Mouse (Mus musculus) midbrain, embryonic 15.5 days (tissue): Measurements from ENCODE around the gene Celf1. TPM values are rescaled to one million over a fixed set of nuclear protein-coding genes. Genes with fewer than 3 reads are reported as not detected.
"Not testable (repeated sequence)": the region's sequence is repeated elsewhere in the genome, so short reads cannot be mapped to it uniquely, and the experiment has no call there.

Source experiments
- ATAC-seq: fragments of 200-750 bp; cut with Nextera tagmentation; replicated peaks from 2 replicates; pipeline ENCODE4 v1.8.0; 2017; ENCODE audit warnings: moderate TSS enrichment
- H3K27ac ChIP-seq: fragments of 300-500 bp; sonication (generic); 2 replicates; pipeline ENCODE4 v1.5.1; 2015; ENCODE audit warnings: mild to moderate bottlenecking, inconsistent platforms
- H3K27me3 ChIP-seq: fragments of 300-500 bp; sonication (generic); replicated peaks from 2 replicates; pipeline ENCODE4 v1.6.1; 2015; ENCODE audit warnings: inconsistent platforms
- H3K36me3 ChIP-seq: fragments of 300-500 bp; sonication (generic); replicated peaks from 2 replicates; pipeline ENCODE4 v1.6.1; 2015; ENCODE audit warnings: inconsistent platforms
- H3K4me1 ChIP-seq: fragments of 300-500 bp; sonication (generic); 2 replicates; pipeline ENCODE4 v1.6.1; 2015; ENCODE audit warnings: inconsistent platforms
- H3K4me2 ChIP-seq: fragments of 300-500 bp; sonication (generic); 2 replicates; pipeline ENCODE4 v1.6.1; 2015; ENCODE audit warnings: inconsistent platforms, mild to moderate bottlenecking, moderate library complexity
- H3K4me3 ChIP-seq: fragments of 300-500 bp; sonication (generic); 2 replicates; pipeline ENCODE4 v1.5.1; 2015; ENCODE audit warnings: mild to moderate bottlenecking, inconsistent platforms
- H3K9ac ChIP-seq: fragments of 300-500 bp; sonication (generic); 2 replicates; pipeline ENCODE4 v1.6.1; 2015; ENCODE audit warnings: mild to moderate bottlenecking, inconsistent platforms
- H3K9me3 ChIP-seq: fragments of 300-500 bp; sonication (generic); 2 replicates; pipeline ENCODE4 v1.6.1; 2016; ENCODE audit warnings: inconsistent platforms
- WGBS: fragments of 180-500 bp; shearing (Covaris S2); methylation state at CpG from one replicate; pipeline ENCODE4 v1.1.7; 2015; ENCODE audit warnings: mixed read lengths; 5-methylcytosine and 5-hydroxymethylcytosine counted together
- polyA plus RNA-seq: library from polyadenylated mRNA; unstranded; fragments of >200 nt; fragmentation: Nextera tagmentation; extraction: Ambion mirVana; gene quantifications from 2 replicates; pipeline ENCODE4 v1.2.1, GENCODE M21; 2015

The Celf1 gene
- polyA plus RNA-seq, 1 experiment from 2014 or later: 129 TPM

- H3K4me1 ChIP-seq: no peaks in the 10 kb centered on the region
- no peaks in the 10 kb centered on the region for H3K9me3 ChIP-seq
- no peaks in the 10 kb centered on the region for H3K36me3 ChIP-seq
- 84% methylated on average over 9 of the region's 9 CpGs for WGBS
- H3K4me3 ChIP-seq: no peak overlapping the region
- H3K27ac ChIP-seq: no peak overlapping the region
- H3K9ac ChIP-seq: no peak overlapping the region
- no peaks in the 10 kb centered on the region for H3K27me3 ChIP-seq
- no peak for ATAC-seq
- no peak overlapping the region for H3K4me2 ChIP-seq
Measured at GRCm38 (mm10) chr2:91027391-91028214, 87.4 kb downstream of the Celf1 start.

GRCm38 (mm10) chr2:91031216-91031615, 91.0 kb downstream of the Celf1 start:
- Histone ChIP-seq H3K4me3 (no peak overlapping the region), H3K9me3 (no peaks in the 10 kb centered on the region), H3K27me3 (no peaks in the 10 kb centered on the region), H3K4me1 (no peaks in the 10 kb centered on the region), H3K27ac (no peak overlapping the region), H3K4me2 (no peak overlapping the region), H3K36me3 (no peaks in the 10 kb centered on the region), H3K9ac (no peak overlapping the region)
- 87% methylated on average over 4 of the region's 4 CpGs for WGBS
- ATAC-seq: no peak

DNA sequence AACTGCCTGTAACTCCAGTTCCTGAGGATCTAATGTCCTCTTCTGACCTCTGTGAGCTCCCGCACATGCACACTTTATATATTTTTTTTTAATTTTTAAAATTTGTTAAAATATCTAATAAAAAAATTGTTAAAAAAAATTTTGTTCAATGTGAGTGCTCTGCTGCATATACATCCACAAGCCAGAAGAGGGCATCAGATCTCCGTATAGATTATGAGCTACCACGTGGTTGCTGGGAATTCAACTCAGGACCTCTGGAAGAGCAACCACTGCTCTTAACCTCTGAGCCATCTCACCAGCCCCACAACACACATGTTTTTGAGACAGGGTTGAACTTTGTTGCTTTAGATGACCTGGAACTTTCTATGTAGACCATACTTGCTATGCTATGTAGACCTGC, 92.8 kb downstream of the Celf1 start:
- H3K9me3 ChIP-seq: no peaks in the 10 kb centered on the region
- H3K9ac ChIP-seq: no peak overlapping the region
- H3K4me2 ChIP-seq: no peak overlapping the region
- H3K4me3 ChIP-seq: no peak overlapping the region
- no peak overlapping the region for H3K27ac ChIP-seq
- no peak for ATAC-seq
- no peaks in the 10 kb centered on the region for H3K4me1 ChIP-seq
- WGBS: 13% methylated on average over 3 of the region's 3 CpGs
- H3K36me3 ChIP-seq: no peaks in the 10 kb centered on the region
- no peaks in the 10 kb centered on the region for H3K27me3 ChIP-seq

GRCm38 (mm10) chr2:91035385-91035784, 95.2 kb downstream of the Celf1 start, which contains the start of gene Rapsn:
Gene Rapsn (plus strand): TSS chr2:91035620.
- WGBS: 72% methylated on average over 9 of the region's 9 CpGs
- Histone ChIP-seq H3K9ac (no peak within 1 kb of the TSS), H3K36me3 (no peaks in the 10 kb centered on the region), H3K4me2 (no peak within 1 kb of the TSS), H3K27me3 (no peaks in the 10 kb centered on the region), H3K4me3 (no peak within 1 kb of the TSS), H3K27ac (no peak within 1 kb of the TSS), H3K9me3 (no peaks in the 10 kb centered on the region), H3K4me1 (no peaks in the 10 kb centered on the region)
- ATAC-seq: no peak

GRCm38 (mm10) chr2:91041786-91042185, 101.6 kb downstream of the Celf1 start:
- WGBS: 80% methylated on average over 8 of the region's 8 CpGs
- ATAC-seq: no peak
- H3K9ac ChIP-seq: no peak overlapping the region

DNA sequence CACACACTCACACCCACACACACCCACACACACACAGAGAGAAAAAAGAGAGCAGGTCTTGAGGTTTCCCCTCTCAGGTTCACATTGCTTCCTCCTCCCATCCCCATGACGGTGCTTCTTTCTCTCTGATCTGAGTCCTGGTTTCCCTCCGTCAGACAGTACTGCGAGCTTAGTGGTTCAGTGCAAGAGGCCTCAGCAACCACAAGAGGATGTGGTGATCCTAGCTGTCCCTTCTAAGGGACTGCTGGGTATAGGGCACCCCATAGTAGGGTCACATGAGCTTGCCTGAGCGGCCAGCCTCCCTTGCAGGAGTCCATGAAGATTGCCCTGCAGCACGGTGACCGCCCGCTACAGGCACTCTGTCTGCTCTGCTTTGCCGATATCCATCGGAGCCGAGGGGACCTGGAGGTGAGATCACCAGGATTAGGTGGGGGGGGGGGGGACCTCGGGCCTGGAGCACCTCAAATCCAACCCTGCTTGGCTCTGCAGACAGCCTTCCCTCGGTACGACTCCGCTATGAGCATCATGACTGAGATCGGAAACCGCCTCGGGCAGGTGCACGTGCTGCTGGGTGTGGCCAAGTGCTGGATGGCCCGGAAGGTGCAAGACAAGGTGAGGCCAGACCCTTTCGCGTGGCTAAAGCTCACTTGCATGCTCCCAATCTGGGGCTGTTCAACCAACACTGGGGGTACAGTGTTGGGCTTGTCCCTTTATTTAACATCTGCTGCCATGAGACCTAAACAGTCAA, 102.6 kb downstream of the Celf1 start:
- no peaks in the 10 kb centered on the region for H3K36me3 ChIP-seq
- H3K9me3 ChIP-seq: no peaks in the 10 kb centered on the region
- H3K27me3 ChIP-seq: no peaks in the 10 kb centered on the region
- WGBS: 74% methylated on average over 21 of the region's 21 CpGs
- ATAC-seq: 0 out of 2 replicates have a peak, but pooled peaks have one; percentile 24
- no peaks in the 10 kb centered on the region for H3K4me1 ChIP-seq
- no peak overlapping the region for H3K4me3 ChIP-seq
- no peak overlapping the region for H3K4me2 ChIP-seq
- no peak overlapping the region for H3K9ac ChIP-seq
- no peak overlapping the region for H3K27ac ChIP-seq

More at GRCm38 (mm10) chr2:91041786-91042185, 101.6 kb downstream of the Celf1 start:
- no peak overlapping the region for H3K4me2 ChIP-seq
- no peak overlapping the region for H3K4me3 ChIP-seq
- no peaks in the 10 kb centered on the region for H3K27me3 ChIP-seq
- no peaks in the 10 kb centered on the region for H3K4me1 ChIP-seq
- H3K36me3 ChIP-seq: no peaks in the 10 kb centered on the region
- H3K9me3 ChIP-seq: no peaks in the 10 kb centered on the region
- H3K27ac ChIP-seq: no peak overlapping the region

- Histone ChIP-seq H3K27me3 (no peaks in the 10 kb centered on the region), H3K9ac (no peak overlapping the region), H3K36me3 (no peaks in the 10 kb centered on the region), H3K9me3 (no peaks in the 10 kb centered on the region), H3K4me2 (no peak overlapping the region), H3K4me3 (no peak overlapping the region), H3K4me1 (no peaks in the 10 kb centered on the region), H3K27ac (no peak overlapping the region)
- no peak for ATAC-seq
- WGBS: 81% methylated on average over 13 of the region's 13 CpGs
Measured at GRCm38 (mm10) chr2:91044727-91045126, 104.5 kb downstream of the Celf1 start.

DNA sequence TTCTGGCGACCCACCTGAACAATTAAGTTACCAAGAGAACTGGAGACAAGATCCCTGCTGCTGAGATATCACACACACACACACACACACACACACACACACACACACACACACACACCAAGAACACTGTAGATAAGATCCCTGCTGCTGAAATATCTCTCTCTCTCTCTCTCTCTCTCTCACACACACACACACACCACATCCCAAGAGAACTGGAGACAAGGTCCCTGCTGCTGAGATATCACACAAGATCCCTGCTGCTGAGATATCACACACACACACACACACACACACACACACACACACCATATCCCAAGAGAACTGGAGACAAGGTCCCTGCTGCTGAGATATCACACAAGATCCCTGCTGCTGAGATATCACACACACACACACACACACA, 105.6 kb downstream of the Celf1 start:
- not testable (repeated sequence) for H3K9ac ChIP-seq, H3K4me1 ChIP-seq, H3K36me3 ChIP-seq, H3K4me2 ChIP-seq, H3K9me3 ChIP-seq, H3K27me3 ChIP-seq, ATAC-seq, H3K27ac ChIP-seq, H3K4me3 ChIP-seq
- WGBS: 88% methylated on average over 1 of the region's 1 CpGs

- no peaks in the 10 kb centered on the region for H3K4me1 ChIP-seq
- no peaks in the 10 kb centered on the region for H3K27me3 ChIP-seq
- no peak overlapping the region for H3K27ac ChIP-seq
- H3K36me3 ChIP-seq: no peaks in the 10 kb centered on the region
- H3K4me2 ChIP-seq: no peak overlapping the region
- no peak for ATAC-seq
- H3K4me3 ChIP-seq: no peak overlapping the region
- H3K9me3 ChIP-seq: no peaks in the 10 kb centered on the region
- H3K9ac ChIP-seq: no peak overlapping the region
- 80% methylated on average over 9 of the region's 9 CpGs for WGBS
Measured at GRCm38 (mm10) chr2:91047359-91047758, 107.2 kb downstream of the Celf1 start.

DNA sequence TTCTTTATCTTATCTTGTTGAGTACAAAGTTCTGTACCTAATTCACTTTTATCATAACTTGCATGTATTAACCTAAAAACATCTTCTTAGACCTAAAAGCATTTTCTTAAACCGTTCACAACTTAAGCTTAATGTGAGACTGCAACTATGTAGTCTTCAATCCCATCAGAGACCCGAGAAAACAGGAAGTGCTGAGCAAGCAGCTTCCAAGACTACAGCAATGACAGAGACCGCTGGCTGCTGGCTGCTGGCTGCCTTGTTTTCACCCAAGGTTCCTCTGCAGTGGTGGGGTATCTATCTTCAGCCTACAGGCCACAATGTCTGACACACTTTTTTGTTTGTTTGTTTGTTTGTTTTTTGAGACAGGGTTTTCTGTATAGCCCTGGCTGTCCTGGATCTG, 111.7 kb downstream of the Celf1 start:
- Histone ChIP-seq H3K27ac (no peak overlapping the region), H3K27me3 (no peaks in the 10 kb centered on the region), H3K4me3 (no peak overlapping the region), H3K36me3 (peaks cover 15% of the 10 kb centered on the region), H3K9ac (no peak overlapping the region), H3K4me2 (no peak overlapping the region), H3K4me1 (peaks cover 16% of the 10 kb centered on the region), H3K9me3 (no peaks in the 10 kb centered on the region)
- WGBS: 89% methylated on average over 3 of the region's 3 CpGs
- no peak for ATAC-seq

- H3K9me3 ChIP-seq: no peaks in the 10 kb centered on the region
- no peak overlapping the region; the same call in 1 of the 2 replicates for H3K4me3 ChIP-seq
- no peak overlapping the region for H3K27ac ChIP-seq
- no peaks in the 10 kb centered on the region for H3K27me3 ChIP-seq
- no peak for ATAC-seq
- peaks cover 21% of the 10 kb centered on the region for H3K36me3 ChIP-seq
- H3K4me1 ChIP-seq: peaks cover 16% of the 10 kb centered on the region
- WGBS: 58% methylated on average over 2 of the region's 2 CpGs
- peak overlapping the region; percentile 92; the same call in 1 of the 2 replicates for H3K4me2 ChIP-seq
- no peak overlapping the region for H3K9ac ChIP-seq
Measured at GRCm38 (mm10) chr2:91052752-91053151, 112.6 kb downstream of the Celf1 start.

DNA sequence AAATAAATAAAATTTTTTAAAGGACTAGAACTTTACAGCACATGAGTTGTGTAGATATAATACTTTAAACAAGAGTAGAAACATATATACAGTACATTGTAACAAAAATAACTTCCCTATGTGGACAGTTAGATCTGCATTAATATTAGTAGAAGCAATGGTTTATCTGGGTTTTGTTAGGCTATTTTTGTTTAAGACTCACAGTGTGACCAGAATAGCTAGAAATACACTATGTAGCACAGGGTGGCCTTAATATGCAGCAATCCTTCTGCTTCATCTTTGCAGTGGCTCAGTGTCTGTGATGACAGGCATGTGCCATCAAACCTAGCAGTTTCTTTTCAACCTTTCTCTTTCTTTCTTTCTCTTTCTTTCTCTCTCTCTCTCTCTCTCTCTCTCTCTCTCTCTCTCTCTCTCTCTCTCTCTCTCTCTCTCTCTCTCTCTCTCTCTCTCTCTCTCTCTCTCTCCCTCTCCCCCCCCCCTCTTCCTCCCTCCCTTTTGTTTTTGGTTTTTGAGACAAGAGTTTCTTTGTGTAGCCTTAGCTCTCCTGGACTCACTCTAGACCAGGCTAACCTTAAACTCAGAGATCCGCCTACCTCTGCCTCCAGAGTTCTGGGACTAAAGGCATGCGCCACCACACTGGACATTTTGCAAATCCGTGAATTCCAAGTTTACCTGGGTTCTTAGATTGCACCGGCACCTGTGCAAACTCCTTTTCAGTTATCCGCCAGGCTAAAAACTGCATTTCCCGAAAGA, 113.2 kb downstream of the Celf1 start:
- Histone ChIP-seq H3K9me3 (no peaks in the 10 kb centered on the region), H3K4me3 (peak overlapping the region; percentile 94), H3K9ac (peak overlapping the region; percentile 42; the same call in 1 of the 2 replicates), H3K27me3 (no peaks in the 10 kb centered on the region), H3K4me2 (peak overlapping the region; percentile 92), H3K36me3 (peaks cover 25% of the 10 kb centered on the region), H3K27ac (peak overlapping the region; percentile 90), H3K4me1 (peaks cover 16% of the 10 kb centered on the region)
- WGBS: 0% methylated on average over 6 of the region's 6 CpGs
- ATAC-seq: peak; percentile 76; the same call in 1 of the 2 replicates
